Comparison of ENCODE assay signal across 10 mouse cellular contexts in genomic region chr3:38128486-38129166, GRCm38 (mm10).
DNase-seq lines count a peak whose midpoint lies in the region; ATAC-seq and TF ChIP-seq lines count a peak whose summit lies in the region.
"Had no signal": no experiment of that assay in that cellular context is flagged by ENCODE, and none has a peak within 500 bp of the region (broad histone marks: within the 10 kb centered on the region; RNA-seq: fewer than 3 reads in every experiment).

No protein-coding gene starts in this region.

- H3K4me3 ChIP-seq in liver, embryonic 12.5 days: no peak overlapping the region
- no peak overlapping the region for H3K4me3 ChIP-seq in kidney, adult 2 months (ENCODE audit: insufficient read depth, low read depth, low read length)
- H3K4me3 ChIP-seq in lung, embryonic 14.5 days (ENCODE audit: low read depth, low read length): no peak overlapping the region
- H3K4me3 ChIP-seq in forebrain, postnatal 0 days (ENCODE audit: low read depth, low read length): no peak overlapping the region
- H3K4me3 ChIP-seq: forebrain, embryonic 13.5 days; hindbrain, embryonic 15.5 days had no signal

- no peak overlapping the region for H3K9ac ChIP-seq in liver, embryonic 12.5 days
- no peak overlapping the region for H3K9ac ChIP-seq in lung, embryonic 14.5 days
- H3K9ac ChIP-seq in forebrain, postnatal 0 days: no peak overlapping the region
- H3K9ac ChIP-seq: forebrain, embryonic 13.5 days; hindbrain, embryonic 15.5 days had no signal

- peak; percentile 44; the same call in 1 of the 2 replicates for ATAC-seq in liver, embryonic 12.5 days
- peak; percentile 95 for ATAC-seq in lung, embryonic 14.5 days (ENCODE audit: insufficient read depth)
- ATAC-seq in forebrain, postnatal 0 days: no peak
- ATAC-seq: forebrain, embryonic 13.5 days had no signal

- 48% methylated on average over 5 of the region's 5 CpGs for WGBS in liver, embryonic 12.5 days (ENCODE audit: insufficient replicate concordance)
- 36% methylated on average over 5 of the region's 5 CpGs for WGBS in kidney, adult 2 months
- 26% methylated on average over 5 of the region's 5 CpGs for WGBS in lung, embryonic 14.5 days
- WGBS in forebrain, postnatal 0 days: 79% methylated on average over 5 of the region's 5 CpGs

- H3K36me3 ChIP-seq in liver, embryonic 12.5 days: no peaks in the 10 kb centered on the region
- H3K36me3 ChIP-seq in kidney, adult 2 months (ENCODE audit: control insufficient read depth, insufficient read depth, low read length): no peaks in the 10 kb centered on the region
- no peaks in the 10 kb centered on the region for H3K36me3 ChIP-seq in lung, embryonic 14.5 days (ENCODE audit: insufficient read depth)
- H3K36me3 ChIP-seq in forebrain, postnatal 0 days (ENCODE audit: insufficient read depth): no peaks in the 10 kb centered on the region
- H3K36me3 ChIP-seq: hindbrain, embryonic 15.5 days had no signal

- TF ChIP-seq POLR2A in kidney, adult 2 months (IDR thresholded peaks at IDR 0.05; ENCODE audit: low read depth, low read length): no peak

- no peaks in the 10 kb centered on the region for H3K27me3 ChIP-seq in liver, embryonic 12.5 days (replicated peaks)
- no peaks in the 10 kb centered on the region for H3K27me3 ChIP-seq in kidney, adult 2 months (replicated peaks; ENCODE audit: control insufficient read depth, insufficient read depth, low read length)
- no peaks in the 10 kb centered on the region for H3K27me3 ChIP-seq in lung, embryonic 14.5 days (ENCODE audit: insufficient read depth, low read length)
- no peaks in the 10 kb centered on the region for H3K27me3 ChIP-seq in forebrain, postnatal 0 days (ENCODE audit: insufficient read depth, low read length)
- H3K27me3 ChIP-seq: forebrain, embryonic 13.5 days; hindbrain, embryonic 15.5 days had no signal

- H3K4me1 ChIP-seq in liver, embryonic 12.5 days: no peaks in the 10 kb centered on the region
- peaks cover 9% of the 10 kb centered on the region for H3K4me1 ChIP-seq in kidney, adult 2 months (ENCODE audit: control insufficient read depth, insufficient read depth, low read length)
- peaks cover 18% of the 10 kb centered on the region; the same call in 1 of the 2 replicates for H3K4me1 ChIP-seq in lung, embryonic 14.5 days (ENCODE audit: insufficient read depth)
- H3K4me1 ChIP-seq in forebrain, postnatal 0 days (ENCODE audit: insufficient read depth): no peaks in the 10 kb centered on the region
- H3K4me1 ChIP-seq: forebrain, embryonic 13.5 days; hindbrain, embryonic 15.5 days had no signal

- no peak for DNase-seq in liver
- DNase-seq in kidney, adult 2 months: peak; percentile 81
- peak; percentile 75 for DNase-seq in lung, embryonic 14.5 days
- no peak for DNase-seq in cerebellum, adult 11-12 months
- no peak for DNase-seq in forebrain, postnatal 0 days
- no peak for DNase-seq in spleen, postnatal 14 days (ENCODE audit: low spot score in 2 of 2)
- DNase-seq: thymus, postnatal 36 days had no signal

- no peak for TF ChIP-seq CTCF in kidney, adult 2 months (conservative IDR thresholded peaks at IDR 0.05; ENCODE audit: insufficient read depth, insufficient read length, low read depth, low read length)
- no peak for TF ChIP-seq CTCF in lung, embryonic 14.5 days (IDR thresholded peaks at IDR 0.05; ENCODE audit: low read depth)
- TF ChIP-seq CTCF in forebrain, postnatal 0 days (IDR thresholded peaks at IDR 0.05; ENCODE audit: low read depth): no peak

- H3K9me3 ChIP-seq in liver, embryonic 12.5 days (replicated peaks): no peaks in the 10 kb centered on the region
- H3K9me3 ChIP-seq in lung, embryonic 14.5 days (ENCODE audit: low read depth, low read length): no peaks in the 10 kb centered on the region
- H3K9me3 ChIP-seq in forebrain, postnatal 0 days (ENCODE audit: low read length): no peaks in the 10 kb centered on the region
- H3K9me3 ChIP-seq: forebrain, embryonic 13.5 days; hindbrain, embryonic 15.5 days had no signal

- no peak overlapping the region for H3K27ac ChIP-seq in liver, embryonic 12.5 days
- peak overlapping the region; percentile 30; the same call in 1 of the 2 replicates for H3K27ac ChIP-seq in kidney, adult 2 months (ENCODE audit: insufficient read depth, low read depth, low read length)
- H3K27ac ChIP-seq in lung, embryonic 14.5 days (ENCODE audit: low read depth): no peak overlapping the region
- H3K27ac ChIP-seq in forebrain, postnatal 0 days (ENCODE audit: low read depth, low read length): no peak overlapping the region
- H3K27ac ChIP-seq: forebrain, embryonic 13.5 days; hindbrain, embryonic 15.5 days had no signal

- H3K4me2 ChIP-seq in liver, embryonic 12.5 days: no peak overlapping the region
- H3K4me2 ChIP-seq in lung, embryonic 14.5 days: no peak overlapping the region
- H3K4me2 ChIP-seq in forebrain, postnatal 0 days (ENCODE audit: low read depth): no peak overlapping the region
- H3K4me2 ChIP-seq: forebrain, embryonic 13.5 days; hindbrain, embryonic 15.5 days had no signal

Comparison
In these comparisons a context has a peak if more than half of its experiments do, and no peak if none do; other contexts are left out.
1. DNase-seq: peak in kidney, adult 2 months (single experiment) and lung, embryonic 14.5 days (single experiment); none in liver (single experiment), cerebellum, adult 11-12 months (single experiment), forebrain, postnatal 0 days (single experiment) and spleen, postnatal 14 days (0 of 2).